In the genomic region with DNA sequence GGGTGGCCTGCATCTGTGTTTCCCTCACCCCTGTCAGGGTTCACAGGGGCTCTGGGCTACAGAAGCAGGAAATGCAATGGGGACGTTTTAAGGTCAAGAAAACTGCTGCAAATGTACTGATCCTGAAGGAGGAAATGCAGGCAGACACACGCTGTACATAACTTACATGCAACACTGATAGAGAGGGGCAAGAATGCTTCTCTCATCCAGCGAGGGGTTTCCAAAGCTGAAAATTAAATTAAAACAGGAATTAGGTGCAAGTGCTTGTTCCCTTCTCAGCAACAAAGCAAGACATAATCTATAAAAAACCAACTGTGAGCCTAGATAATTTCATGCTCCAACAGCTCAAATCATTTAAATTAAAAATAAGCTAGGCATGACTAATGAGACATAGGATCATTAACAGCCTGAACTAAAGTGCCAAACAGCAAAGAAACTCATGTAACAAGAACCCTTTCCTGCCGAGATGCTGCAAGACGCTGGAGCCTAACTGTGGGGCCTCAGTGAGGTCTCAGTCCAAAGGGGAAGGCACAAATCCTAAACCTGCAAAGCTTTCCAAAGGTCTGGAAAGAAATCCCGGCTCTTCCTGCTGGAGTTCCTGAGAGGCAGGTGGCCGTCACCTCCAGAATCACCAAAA, we compare ENCODE assay signal across 22 mouse cellular contexts. TPM values are rescaled to one million over a fixed set of nuclear protein-coding genes. Genes with fewer than 3 reads are reported as not detected.
A peak's percentile ranks its signal among the peaks of the same experiment; 100 is the strongest.
DNase-seq lines count a peak whose midpoint lies in the region; ATAC-seq and TF ChIP-seq lines count a peak whose summit lies in the region.
"Had no signal": no experiment of that assay in that cellular context is flagged by ENCODE, and none has a peak within 500 bp of the region (broad histone marks: within the 10 kb centered on the region; RNA-seq: fewer than 3 reads in every experiment).

No protein-coding gene starts in this region.

- 72% methylated on average over 7 of the region's 7 CpGs for WGBS in hindbrain, embryonic 13.5 days
- WGBS in hindbrain, embryonic 10.5 days: 81% methylated on average over 7 of the region's 7 CpGs
- 40% methylated on average over 7 of the region's 7 CpGs for WGBS in kidney, embryonic 15.5 days
- WGBS in kidney, postnatal 0 days: 38% methylated on average over 7 of the region's 7 CpGs
- 52% methylated on average over 7 of the region's 7 CpGs for WGBS in kidney, adult 2 months

- no peak for DNase-seq in hindbrain, embryonic 10.5 days (ENCODE audit: low spot score)
- DNase-seq in kidney, postnatal 14 days: no peak
- DNase-seq in kidney, postnatal 0 days (ENCODE audit: low spot score): peak; percentile 53
- DNase-seq in kidney, adult 2 months: no peak
- DNase-seq: adrenal gland, adult 8-10 months; adrenal gland, postnatal 14 days; adrenal gland, postnatal 36 days; B cell, adult 2 months; cerebellum, adult 11-12 months; cerebellum, adult 9-10 months; cerebellum, postnatal 10 days had no signal

- no peak for TF ChIP-seq CTCF in kidney, postnatal 0 days (IDR thresholded peaks at IDR 0.05; ENCODE audit: low read depth)
- no peak for TF ChIP-seq CTCF in kidney, adult 2 months (conservative IDR thresholded peaks at IDR 0.05; ENCODE audit: insufficient read depth, insufficient read length, low read depth, low read length)

- no peaks in the 10 kb centered on the region for H3K4me1 ChIP-seq in hindbrain, embryonic 13.5 days (replicated peaks)
- no peaks in the 10 kb centered on the region for H3K4me1 ChIP-seq in hindbrain, embryonic 10.5 days (replicated peaks)
- peaks cover 25% of the 10 kb centered on the region for H3K4me1 ChIP-seq in kidney, embryonic 15.5 days
- peaks cover 9% of the 10 kb centered on the region; the same call in 1 of the 2 replicates for H3K4me1 ChIP-seq in kidney, postnatal 0 days (replicated peaks; ENCODE audit: insufficient read depth, low read length)
- H3K4me1 ChIP-seq in kidney, adult 2 months (ENCODE audit: control insufficient read depth, insufficient read depth, low read length): no peaks in the 10 kb centered on the region
- H3K4me1 ChIP-seq: embryonic facial prominence, embryonic 10.5 days; embryonic facial prominence, embryonic 12.5 days; forebrain, embryonic 13.5 days; forebrain, embryonic 15.5 days had no signal

- TF ChIP-seq POLR2A in kidney, adult 2 months (IDR thresholded peaks at IDR 0.05; ENCODE audit: low read depth, low read length): no peak

- H3K4me2 ChIP-seq in hindbrain, embryonic 13.5 days: no peak overlapping the region
- H3K4me2 ChIP-seq in kidney, embryonic 15.5 days: no peak overlapping the region
- H3K4me2 ChIP-seq in kidney, postnatal 0 days (ENCODE audit: low read length): no peak overlapping the region
- H3K4me2 ChIP-seq: embryonic facial prominence, embryonic 12.5 days; forebrain, embryonic 13.5 days; forebrain, embryonic 15.5 days had no signal

- no peak overlapping the region for H3K4me3 ChIP-seq in hindbrain, embryonic 13.5 days
- no peak overlapping the region for H3K4me3 ChIP-seq in hindbrain, embryonic 10.5 days
- no peak overlapping the region for H3K4me3 ChIP-seq in kidney, embryonic 15.5 days (replicated peaks)
- H3K4me3 ChIP-seq in kidney, postnatal 0 days (replicated peaks; ENCODE audit: low read depth, low read length): no peak overlapping the region
- H3K4me3 ChIP-seq in kidney, adult 2 months (ENCODE audit: insufficient read depth, low read depth, low read length): no peak overlapping the region
- H3K4me3 ChIP-seq: embryonic facial prominence, embryonic 10.5 days; embryonic facial prominence, embryonic 12.5 days; forebrain, embryonic 13.5 days; forebrain, embryonic 15.5 days had no signal

- peaks cover 77% of the 10 kb centered on the region for H3K36me3 ChIP-seq in hindbrain, embryonic 13.5 days
- peaks cover 91% of the 10 kb centered on the region for H3K36me3 ChIP-seq in hindbrain, embryonic 10.5 days
- H3K36me3 ChIP-seq in kidney, embryonic 15.5 days: peaks cover 81% of the 10 kb centered on the region
- H3K36me3 ChIP-seq in kidney, postnatal 0 days (ENCODE audit: insufficient read depth, low read length): peaks cover 43% of the 10 kb centered on the region
- H3K36me3 ChIP-seq in kidney, adult 2 months (ENCODE audit: control insufficient read depth, insufficient read depth, low read length): peaks cover 12% of the 10 kb centered on the region

- no peaks in the 10 kb centered on the region for H3K27me3 ChIP-seq in hindbrain, embryonic 13.5 days
- H3K27me3 ChIP-seq in hindbrain, embryonic 10.5 days (ENCODE audit: insufficient read depth, poor library complexity, severe bottlenecking): no peaks in the 10 kb centered on the region
- no peaks in the 10 kb centered on the region for H3K27me3 ChIP-seq in kidney, embryonic 15.5 days
- H3K27me3 ChIP-seq in kidney, postnatal 0 days (ENCODE audit: insufficient read depth, low read length): no peaks in the 10 kb centered on the region
- H3K27me3 ChIP-seq in kidney, adult 2 months (replicated peaks; ENCODE audit: control insufficient read depth, insufficient read depth, low read length): no peaks in the 10 kb centered on the region
- H3K27me3 ChIP-seq: CH12.LX; embryonic facial prominence, embryonic 12.5 days; forebrain, embryonic 13.5 days; forebrain, embryonic 15.5 days; Patski had no signal

- ATAC-seq in hindbrain, embryonic 13.5 days (ENCODE audit: low FRiP score): no peak
- ATAC-seq in kidney, embryonic 15.5 days (replicated peaks; ENCODE audit: low FRiP score): peak; percentile 86
- ATAC-seq in kidney, postnatal 0 days (replicated peaks; ENCODE audit: low FRiP score, low read depth): no peak; the same call in 1 of the 2 replicates
- ATAC-seq: activated CD4-positive, CD25-positive, alpha-beta regulatory T cell, adult 4 months; CD4-positive, CD25-positive, alpha-beta regulatory T cell, adult 4 months; forebrain, embryonic 13.5 days; forebrain, embryonic 15.5 days; Patski had no signal

- H3K27ac ChIP-seq in hindbrain, embryonic 13.5 days: peak overlapping the region; percentile 23; the same call in 1 of the 2 replicates
- no peak overlapping the region for H3K27ac ChIP-seq in hindbrain, embryonic 10.5 days
- H3K27ac ChIP-seq in kidney, embryonic 15.5 days: peak overlapping the region; percentile 81
- H3K27ac ChIP-seq in kidney, postnatal 0 days: peak overlapping the region; percentile 68
- H3K27ac ChIP-seq in kidney, adult 2 months (ENCODE audit: insufficient read depth, low read depth, low read length): no peak overlapping the region
- H3K27ac ChIP-seq: embryonic facial prominence, embryonic 10.5 days; embryonic facial prominence, embryonic 12.5 days; forebrain, embryonic 13.5 days; forebrain, embryonic 15.5 days had no signal

- H3K9ac ChIP-seq in hindbrain, embryonic 13.5 days: no peak overlapping the region
- no peak overlapping the region for H3K9ac ChIP-seq in kidney, embryonic 15.5 days
- H3K9ac ChIP-seq in kidney, postnatal 0 days (ENCODE audit: low read depth, low read length): 0 out of 2 replicates have a peak overlapping the region, but pooled peaks have one; percentile 23
- H3K9ac ChIP-seq: embryonic facial prominence, embryonic 12.5 days; forebrain, embryonic 13.5 days; forebrain, embryonic 15.5 days had no signal

- no peaks in the 10 kb centered on the region for H3K9me3 ChIP-seq in hindbrain, embryonic 13.5 days
- no peaks in the 10 kb centered on the region for H3K9me3 ChIP-seq in hindbrain, embryonic 10.5 days
- H3K9me3 ChIP-seq in kidney, embryonic 15.5 days (replicated peaks): no peaks in the 10 kb centered on the region
- H3K9me3 ChIP-seq in kidney, postnatal 0 days (replicated peaks; ENCODE audit: low read length): no peaks in the 10 kb centered on the region
- H3K9me3 ChIP-seq: embryonic facial prominence, embryonic 10.5 days; embryonic facial prominence, embryonic 12.5 days; forebrain, embryonic 13.5 days; forebrain, embryonic 15.5 days; G1E had no signal

RNA-seq across cellular contexts. Expression of gene Tor3a, which starts 12.0 kb away (rescaled TPM):
- 3.2 and 5.9 TPM in 2 replicates for polyA plus RNA-seq in hindbrain, embryonic 13.5 days (2015; fragmentation: Nextera tagmentation; extraction: Ambion mirVana)
- polyA plus RNA-seq in hindbrain, embryonic 10.5 days (2016; fragmentation: Nextera tagmentation; extraction: Ambion mirVana): 7.2 and 7.5 TPM in 2 replicates
- polyA plus RNA-seq in kidney, embryonic 15.5 days (2015; fragmentation: Nextera tagmentation; extraction: Ambion mirVana): 16.8 and 17.8 TPM in 2 replicates
- polyA plus RNA-seq in kidney, postnatal 0 days (2015; fragmentation: Nextera tagmentation; extraction: Ambion mirVana): 18.3 and 19.9 TPM in 2 replicates
- 12.7 and 19.1 TPM in 2 replicates for polyA plus RNA-seq in kidney, adult 2 months (2012; rRNA removed)

RNA-seq across cellular contexts. Expression of gene Fam20b, which starts 32.7 kb away (rescaled TPM):
- 27.0 and 27.9 TPM in 2 replicates for polyA plus RNA-seq in hindbrain, embryonic 13.5 days (2015; fragmentation: Nextera tagmentation; extraction: Ambion mirVana)
- polyA plus RNA-seq in hindbrain, embryonic 10.5 days (2016; fragmentation: Nextera tagmentation; extraction: Ambion mirVana): 19.4 and 19.9 TPM in 2 replicates
- 32.0 and 33.5 TPM in 2 replicates for polyA plus RNA-seq in kidney, embryonic 15.5 days (2015; fragmentation: Nextera tagmentation; extraction: Ambion mirVana)
- polyA plus RNA-seq in kidney, postnatal 0 days (2015; fragmentation: Nextera tagmentation; extraction: Ambion mirVana): 30.5 and 32.3 TPM in 2 replicates
- 42.2 and 43.6 TPM in 2 replicates for polyA plus RNA-seq in kidney, adult 2 months (2012; rRNA removed)

Comparison
In these comparisons a context has a peak if more than half of its experiments do, and no peak if none do; other contexts are left out.
1. H3K27ac ChIP-seq: peak in hindbrain, embryonic 13.5 days (single experiment), kidney, embryonic 15.5 days (single experiment) and kidney, postnatal 0 days (single experiment); none in hindbrain, embryonic 10.5 days (single experiment) and kidney, adult 2 months (single experiment).